Mouse (Mus musculus): Measurements from ENCODE around the gene Zcchc10. TPM values are rescaled to one million over a fixed set of nuclear protein-coding genes. Genes with fewer than 3 reads are reported as not detected.
"Not testable (repeated sequence)": the region's sequence is repeated elsewhere in the genome, so short reads cannot be mapped to it uniquely, and the experiment has no call there.

The Zcchc10 gene
- polyA plus RNA-seq, 1 experiment from 2014 or later = 18.7 TPM

GRCm38 (mm10) chr11:53311385-53311784, 13.1 kb upstream of the Zcchc10 start:
- Histone ChIP-seq H3K4me1 (ENCODE audit: control insufficient read depth, insufficient read depth, low read length) (no peaks in the 10 kb centered on the region), H3K27me3 (ENCODE audit: control insufficient read depth, insufficient read depth, low read length) (no peaks in the 10 kb centered on the region), H3K4me3 (ENCODE audit: low read depth, low read length) (no peak overlapping the region), H3K4me2 (ENCODE audit: low read depth, low read length) (no peak overlapping the region), H3K9me3 (ENCODE audit: control insufficient read depth, low read length) (no peaks in the 10 kb centered on the region), H3K36me3 (ENCODE audit: control insufficient read depth, insufficient read depth, low read length) (no peaks in the 10 kb centered on the region), H3K9ac (replicated peaks; ENCODE audit: low read depth, low read length) (no peak overlapping the region), H3K27ac (ENCODE audit: low read depth, low read length) (no peak overlapping the region)
- WGBS = 48% methylated on average over 1 of the region's 1 CpGs
- no peak for ATAC-seq (ENCODE audit: low read depth)

GRCm38 (mm10) chr11:53312823-53313222, 11.7 kb upstream of the Zcchc10 start:
- not testable (repeated sequence) for ATAC-seq (ENCODE audit: low read depth); H3K27ac ChIP-seq (ENCODE audit: low read depth, low read length); H3K9me3 ChIP-seq (ENCODE audit: control insufficient read depth, low read length); H3K36me3 ChIP-seq (ENCODE audit: control insufficient read depth, insufficient read depth, low read length); H3K4me2 ChIP-seq (ENCODE audit: low read depth, low read length); H3K27me3 ChIP-seq (ENCODE audit: control insufficient read depth, insufficient read depth, low read length); H3K4me1 ChIP-seq (ENCODE audit: control insufficient read depth, insufficient read depth, low read length); H3K9ac ChIP-seq (replicated peaks; ENCODE audit: low read depth, low read length); H3K4me3 ChIP-seq (ENCODE audit: low read depth, low read length)
- WGBS = 78% methylated on average over 1 of the region's 1 CpGs

- 77% methylated on average over 1 of the region's 1 CpGs for WGBS
- no peak overlapping the region for H3K4me2 ChIP-seq (ENCODE audit: low read depth, low read length)
- H3K36me3 ChIP-seq (ENCODE audit: control insufficient read depth, insufficient read depth, low read length) = no peaks in the 10 kb centered on the region
- no peak for ATAC-seq (ENCODE audit: low read depth)
- no peaks in the 10 kb centered on the region for H3K4me1 ChIP-seq (ENCODE audit: control insufficient read depth, insufficient read depth, low read length)
- H3K27ac ChIP-seq (ENCODE audit: low read depth, low read length) = no peak overlapping the region
- H3K27me3 ChIP-seq (ENCODE audit: control insufficient read depth, insufficient read depth, low read length) = no peaks in the 10 kb centered on the region
- no peak overlapping the region for H3K9ac ChIP-seq (replicated peaks; ENCODE audit: low read depth, low read length)
- H3K9me3 ChIP-seq (ENCODE audit: control insufficient read depth, low read length) = no peaks in the 10 kb centered on the region
- H3K4me3 ChIP-seq (ENCODE audit: low read depth, low read length) = no peak overlapping the region
Measured at GRCm38 (mm10) chr11:53314770-53315173, 9.7 kb upstream of the Zcchc10 start.

DNA sequence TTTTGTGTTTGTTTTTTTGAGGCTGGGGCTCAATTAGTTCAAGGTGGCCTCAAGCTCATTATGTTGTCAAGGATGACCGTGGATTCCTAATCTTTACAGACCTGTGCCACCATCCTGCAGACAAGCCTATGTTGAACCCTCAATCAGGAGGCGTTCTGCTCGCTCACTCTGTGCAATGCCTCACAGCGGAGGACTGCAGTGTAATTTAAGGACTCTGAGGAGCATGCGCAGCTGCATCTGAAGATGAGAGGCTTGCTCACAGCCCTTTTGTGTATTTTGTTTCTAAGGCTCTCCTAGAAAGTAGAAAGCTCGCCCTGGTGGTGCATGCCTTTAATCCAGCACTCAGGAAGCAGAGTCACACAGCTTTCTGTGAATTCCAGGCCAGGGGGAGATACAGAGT, 7.5 kb upstream of the Zcchc10 start:
- no peak overlapping the region for H3K4me2 ChIP-seq (ENCODE audit: low read depth, low read length)
- H3K9ac ChIP-seq (replicated peaks; ENCODE audit: low read depth, low read length) = no peak overlapping the region
- no peak for ATAC-seq (ENCODE audit: low read depth)
- no peak overlapping the region for H3K4me3 ChIP-seq (ENCODE audit: low read depth, low read length)
- no peaks in the 10 kb centered on the region for H3K4me1 ChIP-seq (ENCODE audit: control insufficient read depth, insufficient read depth, low read length)
- no peak overlapping the region for H3K27ac ChIP-seq (ENCODE audit: low read depth, low read length)
- 46% methylated on average over 6 of the region's 6 CpGs for WGBS
- H3K36me3 ChIP-seq (ENCODE audit: control insufficient read depth, insufficient read depth, low read length) = no peaks in the 10 kb centered on the region
- no peaks in the 10 kb centered on the region for H3K27me3 ChIP-seq (ENCODE audit: control insufficient read depth, insufficient read depth, low read length)
- no peaks in the 10 kb centered on the region for H3K9me3 ChIP-seq (ENCODE audit: control insufficient read depth, low read length)

DNA sequence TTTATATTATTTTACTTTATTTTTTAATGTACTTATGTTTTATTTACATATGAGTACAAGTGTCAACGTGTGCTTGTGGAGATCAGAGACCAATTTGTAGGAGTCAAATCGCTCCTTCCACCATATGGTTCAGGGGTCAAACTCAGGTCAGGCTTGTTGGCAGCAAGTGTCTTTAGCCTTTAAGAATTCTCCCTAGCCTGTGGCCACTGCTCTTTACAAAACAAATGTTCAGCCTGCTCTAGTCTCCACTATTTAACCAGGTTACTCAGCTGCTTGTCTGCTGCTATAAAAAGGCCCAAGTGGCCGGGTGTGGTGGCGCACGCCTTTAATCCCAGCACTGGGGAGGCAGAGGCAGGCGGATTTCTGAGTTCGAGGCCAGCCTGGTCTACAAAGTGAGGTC, 6.4 kb upstream of the Zcchc10 start:
- Histone ChIP-seq H3K27me3 (ENCODE audit: control insufficient read depth, insufficient read depth, low read length) (no peaks in the 10 kb centered on the region), H3K9ac (replicated peaks; ENCODE audit: low read depth, low read length) (no peak overlapping the region), H3K4me1 (ENCODE audit: control insufficient read depth, insufficient read depth, low read length) (no peaks in the 10 kb centered on the region), H3K27ac (ENCODE audit: low read depth, low read length) (no peak overlapping the region), H3K9me3 (ENCODE audit: control insufficient read depth, low read length) (no peaks in the 10 kb centered on the region), H3K4me3 (ENCODE audit: low read depth, low read length) (no peak overlapping the region), H3K36me3 (ENCODE audit: control insufficient read depth, insufficient read depth, low read length) (no peaks in the 10 kb centered on the region), H3K4me2 (ENCODE audit: low read depth, low read length) (no peak overlapping the region)
- no peak for ATAC-seq (ENCODE audit: low read depth)
- 81% methylated on average over 7 of the region's 7 CpGs for WGBS

DNA sequence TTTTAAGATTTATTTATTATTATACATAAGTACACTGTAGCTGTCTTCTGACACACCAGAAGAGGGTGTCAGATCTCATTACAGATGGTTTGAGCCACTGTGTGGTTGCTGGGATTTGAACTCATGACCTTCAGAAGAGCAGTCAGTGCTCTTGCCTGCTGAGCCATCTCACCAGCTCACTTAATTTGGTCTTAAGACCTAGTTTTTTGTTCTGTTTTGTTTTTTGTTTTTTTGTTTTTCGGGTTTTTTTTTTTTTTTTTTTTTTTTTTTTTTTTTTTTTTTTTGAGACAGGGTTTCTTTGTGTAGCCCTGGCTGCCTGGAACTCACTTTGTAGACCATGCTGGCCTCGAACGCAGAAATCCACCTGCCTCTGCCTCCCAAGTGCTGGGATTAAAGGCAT, 5.9 kb upstream of the Zcchc10 start:
- ATAC-seq (ENCODE audit: low read depth); H3K9me3 ChIP-seq (ENCODE audit: control insufficient read depth, low read length); H3K27ac ChIP-seq (ENCODE audit: low read depth, low read length); H3K27me3 ChIP-seq (ENCODE audit: control insufficient read depth, insufficient read depth, low read length); H3K4me2 ChIP-seq (ENCODE audit: low read depth, low read length); H3K36me3 ChIP-seq (ENCODE audit: control insufficient read depth, insufficient read depth, low read length); H3K9ac ChIP-seq (replicated peaks; ENCODE audit: low read depth, low read length); H3K4me1 ChIP-seq (ENCODE audit: control insufficient read depth, insufficient read depth, low read length); H3K4me3 ChIP-seq (ENCODE audit: low read depth, low read length): not testable (repeated sequence)
- 82% methylated on average over 3 of the region's 3 CpGs for WGBS

- H3K9ac ChIP-seq (replicated peaks; ENCODE audit: low read depth, low read length); H3K4me3 ChIP-seq (ENCODE audit: low read depth, low read length); H3K4me1 ChIP-seq (ENCODE audit: control insufficient read depth, insufficient read depth, low read length); H3K36me3 ChIP-seq (ENCODE audit: control insufficient read depth, insufficient read depth, low read length); H3K9me3 ChIP-seq (ENCODE audit: control insufficient read depth, low read length); H3K4me2 ChIP-seq (ENCODE audit: low read depth, low read length); ATAC-seq (ENCODE audit: low read depth); H3K27me3 ChIP-seq (ENCODE audit: control insufficient read depth, insufficient read depth, low read length); H3K27ac ChIP-seq (ENCODE audit: low read depth, low read length): not testable (repeated sequence)
- 96% methylated on average over 13 of the region's 13 CpGs for WGBS
Measured at GRCm38 (mm10) chr11:53319867-53320266, 4.6 kb upstream of the Zcchc10 start.

GRCm38 (mm10) chr11:53330325-53330724, 5.8 kb downstream of the Zcchc10 start:
- H3K36me3 ChIP-seq (ENCODE audit: control insufficient read depth, insufficient read depth, low read length) = peaks cover 17% of the 10 kb centered on the region; the same call in 1 of the 2 replicates
- H3K4me1 ChIP-seq (ENCODE audit: control insufficient read depth, insufficient read depth, low read length) = peaks cover 2% of the 10 kb centered on the region; the same call in 1 of the 2 replicates
- no peak overlapping the region for H3K4me2 ChIP-seq (ENCODE audit: low read depth, low read length)
- no peak for ATAC-seq (ENCODE audit: low read depth)
- no peak overlapping the region for H3K4me3 ChIP-seq (ENCODE audit: low read depth, low read length)
- 93% methylated on average over 7 of the region's 7 CpGs for WGBS
- H3K9ac ChIP-seq (replicated peaks; ENCODE audit: low read depth, low read length) = no peak overlapping the region
- H3K27me3 ChIP-seq (ENCODE audit: control insufficient read depth, insufficient read depth, low read length) = no peaks in the 10 kb centered on the region
- no peak overlapping the region for H3K27ac ChIP-seq (ENCODE audit: low read depth, low read length)
- H3K9me3 ChIP-seq (ENCODE audit: control insufficient read depth, low read length) = no peaks in the 10 kb centered on the region

DNA sequence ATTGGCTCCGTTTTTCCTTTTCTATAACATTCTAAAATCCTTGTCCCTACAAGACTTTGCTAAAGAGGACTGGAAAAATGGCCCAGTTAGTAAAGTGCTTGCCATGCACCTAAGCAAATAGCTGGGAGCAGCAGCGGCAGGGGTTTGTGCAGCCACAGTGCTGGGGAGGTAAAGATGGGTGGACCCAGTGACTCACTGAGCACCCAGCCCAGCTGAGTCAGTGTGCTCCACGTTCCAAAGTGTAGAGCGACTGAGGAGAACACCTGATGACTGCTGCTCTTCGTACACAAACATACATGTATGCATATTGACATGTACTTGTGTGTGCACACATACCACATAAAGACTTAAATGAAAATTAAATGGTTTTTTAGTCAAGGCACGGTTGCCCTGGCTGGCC, 6.6 kb downstream of the Zcchc10 start:
- H3K36me3 ChIP-seq (ENCODE audit: control insufficient read depth, insufficient read depth, low read length) = peaks cover 17% of the 10 kb centered on the region; the same call in 1 of the 2 replicates
- H3K27me3 ChIP-seq (ENCODE audit: control insufficient read depth, insufficient read depth, low read length) = no peaks in the 10 kb centered on the region
- no peak overlapping the region for H3K4me3 ChIP-seq (ENCODE audit: low read depth, low read length)
- no peak overlapping the region for H3K9ac ChIP-seq (replicated peaks; ENCODE audit: low read depth, low read length)
- no peak overlapping the region for H3K27ac ChIP-seq (ENCODE audit: low read depth, low read length)
- 96% methylated on average over 6 of the region's 6 CpGs for WGBS
- H3K4me1 ChIP-seq (ENCODE audit: control insufficient read depth, insufficient read depth, low read length) = no peaks in the 10 kb centered on the region
- ATAC-seq (ENCODE audit: low read depth) = no peak
- H3K9me3 ChIP-seq (ENCODE audit: control insufficient read depth, low read length) = no peaks in the 10 kb centered on the region
- H3K4me2 ChIP-seq (ENCODE audit: low read depth, low read length) = no peak overlapping the region
